Mouse (Mus musculus) kidney, postnatal 14 days (tissue): Measurements from ENCODE around the gene 4921511M17Rik.
"Not testable (repeated sequence)": the region's sequence is repeated elsewhere in the genome, so short reads cannot be mapped to it uniquely, and the experiment has no call there.

Experiments
- DNase-seq: peaks from one replicate; pipeline ENCODE4 v3.0.0; 2022; ENCODE audit warnings: mixed read lengths

Gene 4921511M17Rik

GRCm38 (mm10) chrX:154033727-154034126 is at the start of gene 4921511M17Rik:
TSS of gene 4921511M17Rik (minus strand) at chrX:154033827.
- DNase-seq = not testable (repeated sequence)

- DNase-seq = not testable (repeated sequence)
These were observed 21.3 kb upstream of the 4921511M17Rik start, which contains the start of gene Gm10057 for GRCm38 (mm10) chrX:154054939-154055338. TSS of gene Gm10057 (minus strand) at chrX:154055039.

GRCm38 (mm10) chrX:154012540-154012939 is 21.1 kb downstream of the 4921511M17Rik start, which contains the start of gene Samt1:
TSS of gene Samt1 (minus strand) at chrX:154012640.
- not testable (repeated sequence) for DNase-seq

- DNase-seq = not testable (repeated sequence)
These were observed 56.7 kb downstream of the 4921511M17Rik start for GRCm38 (mm10) chrX:153976914-153977313.

GRCm38 (mm10) chrX:153976467-153976866 is 57.2 kb downstream of the 4921511M17Rik start:
- not testable (repeated sequence) for DNase-seq

- peak; percentile 2 for DNase-seq
These were observed 59.2 kb downstream of the 4921511M17Rik start for GRCm38 (mm10) chrX:153974450-153974849.
